Mouse (Mus musculus) limb, embryonic 14.5 days (tissue): Measurements from ENCODE around the gene Gltpd2. TPM values are rescaled to one million over a fixed set of nuclear protein-coding genes. Genes with fewer than 3 reads are reported as not detected.

ENCODE experiments used
- ATAC-seq: fragments of 200-750 bp; cut with Nextera tagmentation; 2 replicates; pipeline ENCODE4 v1.8.0; 2017; ENCODE audit warnings: low read depth, moderate number of reproducible peaks, moderate TSS enrichment; ENCODE audit not compliant: low FRiP score
- DNase-seq: peaks from one replicate; pipeline ENCODE4 v3.0.0-alpha.2; 2015; ENCODE audit warnings: low spot score
- H3K27ac ChIP-seq: fragments of 300-500 bp; sonication (generic); replicated peaks from 2 replicates; pipeline ENCODE4 v1.5.1; 2014; ENCODE audit warnings: low read depth, mild to moderate bottlenecking, low read length, moderate library complexity, mixed read lengths
- H3K27me3 ChIP-seq: fragments of 300-500 bp; sonication (generic); 2 replicates; pipeline ENCODE4 v1.6.1; 2014; ENCODE audit warnings: low read length, mixed read lengths; ENCODE audit not compliant: control insufficient read depth, insufficient read depth
- H3K36me3 ChIP-seq: fragments of 300-500 bp; sonication (generic); 2 replicates; pipeline ENCODE4 v1.6.1; 2014; ENCODE audit warnings: mild to moderate bottlenecking, low read length, moderate library complexity, mixed read lengths; ENCODE audit not compliant: control insufficient read depth, insufficient read depth
- H3K4me1 ChIP-seq: fragments of 300-500 bp; sonication (generic); 2 replicates; pipeline ENCODE4 v1.6.1; 2014; ENCODE audit warnings: antibody characterized with exemption, low read length, mixed read lengths; ENCODE audit not compliant: control insufficient read depth, insufficient read depth
- H3K4me2 ChIP-seq: fragments of 300-500 bp; sonication (generic); replicated peaks from 2 replicates; pipeline ENCODE4 v1.6.1; 2014; ENCODE audit warnings: low read depth, mild to moderate bottlenecking, low read length, moderate library complexity; ENCODE audit not compliant: severe bottlenecking
- H3K4me3 ChIP-seq: fragments of 300-500 bp; sonication (generic); replicated peaks from 2 replicates; pipeline ENCODE4 v1.5.1; 2014; ENCODE audit warnings: low read length
- H3K9ac ChIP-seq: fragments of 300-500 bp; sonication (generic); 2 replicates; pipeline ENCODE4 v1.6.1; 2014; ENCODE audit warnings: mild to moderate bottlenecking, low read depth, low read length, moderate library complexity; ENCODE audit not compliant: severe bottlenecking
- H3K9me3 ChIP-seq: fragments of 300-500 bp; sonication (generic); 2 replicates; pipeline ENCODE4 v1.6.1; 2016; ENCODE audit warnings: low read length; ENCODE audit not compliant: control insufficient read depth
- POLR2A ChIP-seq: fragments of 200-500 bp; IDR thresholded peaks from 2 replicates; pipeline ENCODE4 v1.8.0; 2012; ENCODE audit warnings: inconsistent platforms, mild to moderate bottlenecking, moderate library complexity, borderline replicate concordance; ENCODE audit not compliant: insufficient read depth, insufficient read length; ENCODE audit errors: extremely low read depth
- WGBS: fragments of 180-500 bp; shearing (Covaris S2); extraction: QIAGEN DNeasy Blood & Tissue Kit; methylation state at CpG from one replicate; pipeline ENCODE4 v1.1.7; 2014; 5-methylcytosine and 5-hydroxymethylcytosine counted together
- polyA plus RNA-seq, 2 experiments: library from polyadenylated mRNA; depleted of rRNA in 1 of 2; stranded (reverse) in 1 of 2; unstranded in 1 of 2; fragments of >200 nt; fragmentation: Nextera tagmentation in 1 of 2; extraction: Ambion mirVana in 1 of 2; gene quantifications; 2 replicates each; pipeline versions ENCODE4 v1.2.1 to v1.2.3; 2012 to 2014

The Gltpd2 gene
- polyA plus RNA-seq, 2 experiments = 0.24 to 0.73 TPM

- ATAC-seq (peak; percentile 71), DNase-seq (no peak)
- Histone ChIP-seq H3K36me3 (no peaks in the 10 kb centered on the region), H3K4me3 (no peak overlapping the region), H3K4me1 (no peaks in the 10 kb centered on the region; the same call in 1 of the 2 replicates), H3K27ac (no peak overlapping the region), H3K4me2 (peak overlapping the region; percentile 37), H3K27me3 (no peaks in the 10 kb centered on the region), H3K9ac (no peak overlapping the region), H3K9me3 (no peaks in the 10 kb centered on the region)
- TF ChIP-seq POLR2A = no peak
- 8% methylated on average over 19 of the region's 19 CpGs for WGBS
Observed at GRCm38 (mm10) chr11:70509753-70510564, 9.0 kb upstream of the Gltpd2 start.

- H3K27me3 ChIP-seq = no peaks in the 10 kb centered on the region
Observed at GRCm38 (mm10) chr11:70511242-70511641, 7.8 kb upstream of the Gltpd2 start.

GRCm38 (mm10) chr11:70511825-70512224, 7.2 kb upstream of the Gltpd2 start:
- no peaks in the 10 kb centered on the region for H3K36me3 ChIP-seq
- H3K9ac ChIP-seq = no peak overlapping the region
- H3K9me3 ChIP-seq = no peaks in the 10 kb centered on the region
- H3K27me3 ChIP-seq = no peaks in the 10 kb centered on the region
- ATAC-seq = no peak
- WGBS = 91% methylated on average over 7 of the region's 7 CpGs
- H3K4me3 ChIP-seq = no peak overlapping the region
- no peak for TF ChIP-seq POLR2A
- no peaks in the 10 kb centered on the region; the same call in 1 of the 2 replicates for H3K4me1 ChIP-seq
- DNase-seq = no peak
- H3K4me2 ChIP-seq = no peak overlapping the region
- no peak overlapping the region for H3K27ac ChIP-seq

More at GRCm38 (mm10) chr11:70511242-70511641, 7.8 kb upstream of the Gltpd2 start:
- H3K9ac ChIP-seq = no peak overlapping the region
- no peaks in the 10 kb centered on the region; the same call in 1 of the 2 replicates for H3K4me1 ChIP-seq
- H3K27ac ChIP-seq = no peak overlapping the region
- no peak overlapping the region for H3K4me2 ChIP-seq
- WGBS = 71% methylated on average over 2 of the region's 2 CpGs
- no peak for DNase-seq
- H3K4me3 ChIP-seq = no peak overlapping the region
- no peaks in the 10 kb centered on the region for H3K36me3 ChIP-seq
- no peak for TF ChIP-seq POLR2A
- ATAC-seq = no peak
- H3K9me3 ChIP-seq = no peaks in the 10 kb centered on the region

GRCm38 (mm10) chr11:70512709-70513342, 6.2 kb upstream of the Gltpd2 start:
- Histone ChIP-seq H3K9me3 (no peaks in the 10 kb centered on the region), H3K4me2 (no peak overlapping the region), H3K4me1 (no peaks in the 10 kb centered on the region; the same call in 1 of the 2 replicates), H3K4me3 (no peak overlapping the region), H3K27ac (no peak overlapping the region), H3K9ac (no peak overlapping the region), H3K36me3 (no peaks in the 10 kb centered on the region), H3K27me3 (no peaks in the 10 kb centered on the region)
- TF ChIP-seq POLR2A = no peak
- ATAC-seq (no peak), DNase-seq (no peak)
- WGBS = 78% methylated on average over 7 of the region's 7 CpGs

- Histone ChIP-seq H3K9ac (no peak overlapping the region), H3K36me3 (no peaks in the 10 kb centered on the region), H3K27me3 (no peaks in the 10 kb centered on the region), H3K4me2 (no peak overlapping the region), H3K9me3 (no peaks in the 10 kb centered on the region), H3K4me1 (no peaks in the 10 kb centered on the region; the same call in 1 of the 2 replicates), H3K4me3 (no peak overlapping the region), H3K27ac (no peak overlapping the region)
- WGBS = 63% methylated on average over 11 of the region's 11 CpGs
- TF ChIP-seq POLR2A = no peak
- no peak for ATAC-seq
- no peak for DNase-seq
Observed at GRCm38 (mm10) chr11:70513520-70513919, 5.5 kb upstream of the Gltpd2 start.
